Mouse (Mus musculus) myocyte (in vitro differentiated cells): ENCODE results near the gene Foxc2.

Experiments used
- CEBPB ChIP-seq: IDR thresholded peaks from 2 replicates; pipeline ENCODE4 v1.6.1; 2011; ENCODE audit warnings: mild to moderate bottlenecking, moderate library complexity; ENCODE audit not compliant: poor library complexity, insufficient read depth, severe bottlenecking
- E2F4 ChIP-seq: IDR thresholded peaks from one replicate; pipeline ENCODE4 v1.6.1; 2011; ENCODE audit warnings: mild to moderate bottlenecking, control low read depth, moderate library complexity; ENCODE audit not compliant: insufficient read depth
- MAX ChIP-seq: IDR thresholded peaks from one replicate; pipeline ENCODE4 v1.6.1; 2011; ENCODE audit warnings: low read depth, mild to moderate bottlenecking, control low read depth
- MYOD1 ChIP-seq, 3 experiments: IDR thresholded peaks; one replicate each; pipeline ENCODE4 v1.6.1; 2011; ENCODE audit warnings: control low read depth in 2 of 3, low read depth in 2 of 3, mild to moderate bottlenecking in 2 of 3, moderate library complexity in 1 of 3; ENCODE audit not compliant: insufficient read length in 2 of 3, control insufficient read depth in 1 of 3
- MYOG ChIP-seq, 3 experiments: IDR thresholded peaks; one replicate each; pipeline ENCODE4 v1.6.1; 2011; ENCODE audit warnings: control low read depth in 2 of 3, low read depth in 2 of 3, mild to moderate bottlenecking in 2 of 3; ENCODE audit not compliant: insufficient read length in 2 of 3, control insufficient read depth in 1 of 3, insufficient read depth in 1 of 3
- POLR2A ChIP-seq: IDR thresholded peaks from one replicate; pipeline ENCODE4 v1.6.1; 2011; ENCODE audit warnings: low read depth, mild to moderate bottlenecking, control low read depth, moderate library complexity; ENCODE audit not compliant: insufficient read length
- POLR2AphosphoS2 ChIP-seq: IDR thresholded peaks from one replicate; pipeline ENCODE4 v1.6.1; 2011; ENCODE audit warnings: low read depth, control low read depth; ENCODE audit not compliant: insufficient read length
- SRF ChIP-seq: IDR thresholded peaks from one replicate; pipeline ENCODE4 v1.6.1; 2011; ENCODE audit warnings: low read depth; ENCODE audit not compliant: control insufficient read depth, insufficient read length
- TCF12 ChIP-seq: IDR thresholded peaks from one replicate; pipeline ENCODE4 v1.6.1; 2011; ENCODE audit warnings: mild to moderate bottlenecking, control low read depth; ENCODE audit not compliant: poor library complexity, insufficient read depth, severe bottlenecking
- USF1 ChIP-seq: IDR thresholded peaks from one replicate; pipeline ENCODE4 v1.6.1; 2011; ENCODE audit warnings: low read depth, mild to moderate bottlenecking, control low read depth, moderate library complexity

GRCm38 (mm10) chr8:121130522-121130921 lies 14.6 kb downstream of the Foxc2 start:
- TF ChIP-seq MAX (no peak), MYOD1 (IDR thresholded peaks at IDR 0.05; ENCODE audit: control insufficient read depth in 1 of 3, insufficient read length in 2 of 3, low read depth in 2 of 3) (no peak), POLR2AphosphoS2 (no peak), TCF12 (no peak), POLR2A (no peak), USF1 (no peak), CEBPB (no peak), E2F4 (no peak), SRF (no peak), MYOG (IDR thresholded peaks at IDR 0.05; ENCODE audit: control insufficient read depth in 1 of 3, insufficient read depth in 1 of 3, insufficient read length in 2 of 3, low read depth in 2 of 3) (no peak)
